Mouse (Mus musculus) liver, embryonic 14.5 days (tissue): Measurements from ENCODE around the gene Serpina1b.
"Not testable (repeated sequence)": the region's sequence is repeated elsewhere in the genome, so short reads cannot be mapped to it uniquely, and the experiment has no call there.

Experiments
- CTCF ChIP-seq: IDR thresholded peaks from 2 replicates; pipeline ENCODE4 v1.5.1; 2016; ENCODE audit warnings: antibody characterized with exemption, low read depth, control low read depth
- EP300 ChIP-seq: IDR thresholded peaks from 2 replicates; pipeline ENCODE4 v1.6.1; 2016; ENCODE audit warnings: antibody characterized with exemption, low read depth

DNA sequence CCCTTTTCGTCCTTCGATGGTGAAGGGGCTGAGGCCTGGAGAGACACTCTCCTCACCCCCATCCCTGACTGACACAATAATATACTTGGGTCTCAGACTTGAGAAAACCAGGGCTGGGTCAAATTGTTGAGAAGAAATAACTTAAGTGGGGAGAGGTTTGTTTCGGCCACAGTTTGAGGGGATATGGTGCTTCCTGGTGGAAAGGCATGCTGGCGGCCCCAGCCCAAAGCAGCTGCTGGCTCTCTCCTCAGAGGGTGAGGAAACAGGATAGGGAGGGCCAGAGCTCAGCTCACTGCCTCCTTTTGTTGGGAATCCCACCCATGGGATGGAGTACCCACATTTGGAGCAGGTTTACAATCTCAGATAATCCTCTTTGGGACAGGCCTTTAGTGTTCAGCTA lies 94.6 kb downstream of the Serpina1b start:
- not testable (repeated sequence) for TF ChIP-seq CTCF, EP300
